Mouse (Mus musculus) mammary gland, adult 2 months (tissue): ENCODE results near the gene Hectd3. TPM values are rescaled to one million over a fixed set of nuclear protein-coding genes. Genes with fewer than 3 reads are reported as not detected.

ENCODE experiments used
- polyA plus RNA-seq: library from polyadenylated mRNA; depleted of rRNA; stranded (reverse); fragments of >200 nt; gene quantifications from 2 replicates; pipeline ENCODE4 v1.2.3, GENCODE M21; 2012; ENCODE audit warnings: low replicate concordance; rRNA removed

Hectd3 gene
- 58.6 and 76.9 TPM in 2 replicates for polyA plus RNA-seq

GRCm38 (mm10) chr4:116995131-116995797 is at the start of gene Hectd3:
Gene Hectd3 (plus strand): TSS chr4:116995317.

GRCm38 (mm10) chr4:116993672-116994621 is 1.2 kb upstream of the Hectd3 start, which contains the start of gene Urod:
Gene Urod (minus strand): TSS chr4:116994413.

GRCm38 (mm10) chr4:117019206-117020134 is 24.4 kb downstream of the Hectd3 start, which contains the start of gene Eif2b3:
Gene Eif2b3 (plus strand): TSS chr4:117019402.

Other genes with a start within 250 kb of the Hectd3 start
- gene Toe1, start 187.7 kb upstream of the Hectd3 start, polyA plus RNA-seq, result 20.0 and 22.5 TPM in 2 replicates
- gene Mutyh, start 187.6 kb upstream of the Hectd3 start, polyA plus RNA-seq, result 7.7 and 12.2 TPM in 2 replicates
- gene Hpdl, start 173.6 kb upstream of the Hectd3 start, polyA plus RNA-seq, result 2.0 and 2.8 TPM in 2 replicates
- gene Zswim5, start 117.9 kb upstream of the Hectd3 start, polyA plus RNA-seq, result 0.35 and 0.76 TPM in 2 replicates
- gene Urod, start 904 bp upstream of the Hectd3 start, polyA plus RNA-seq, result 59.4 and 86.6 TPM in 2 replicates
- 4.5 and 12.2 TPM in 2 replicates for gene Eif2b3, start 24.1 kb downstream of the Hectd3 start, polyA plus RNA-seq
- gene Ptch2, start 100.8 kb downstream of the Hectd3 start, polyA plus RNA-seq, result 18.6 and 27.1 TPM in 2 replicates
- 13.6 and 23.0 TPM in 2 replicates for gene Btbd19, start 130.4 kb downstream of the Hectd3 start, polyA plus RNA-seq
- 0.24 and 0.92 TPM in 2 replicates for gene Tctex1d4, start 131.5 kb downstream of the Hectd3 start, polyA plus RNA-seq
- 11.7 and 15.2 TPM in 2 replicates for gene Plk3, start 138.6 kb downstream of the Hectd3 start, polyA plus RNA-seq
- gene Rps8, start 160.9 kb downstream of the Hectd3 start, polyA plus RNA-seq, result 496 TPM in 2 replicates
- 0.75 and 0.90 TPM in 2 replicates for gene Kif2c, start 187.3 kb downstream of the Hectd3 start, polyA plus RNA-seq